Mouse (Mus musculus) midbrain, embryonic 11.5 days (tissue): ENCODE measurements around the gene Osbpl3. TPM values are rescaled to one million over a fixed set of nuclear protein-coding genes. Genes with fewer than 3 reads are reported as not detected.

ENCODE experiments used
- ATAC-seq: fragments of 200-750 bp; cut with Nextera tagmentation; 2 replicates; pipeline ENCODE4 v1.8.0; 2017; ENCODE audit warnings: moderate TSS enrichment, moderate library complexity; ENCODE audit not compliant: low FRiP score
- DNase-seq: peaks from one replicate; pipeline ENCODE4 v3.0.0; 2015; ENCODE audit warnings: low spot score; ENCODE audit errors: missing footprints
- H3K27ac ChIP-seq: fragments of 300-500 bp; sonication (generic); 2 replicates; pipeline ENCODE4 v1.5.1; 2014; ENCODE audit warnings: low read depth, low read length
- H3K27me3 ChIP-seq: fragments of 300-500 bp; sonication (generic); 2 replicates; pipeline ENCODE4 v1.6.1; 2014; ENCODE audit warnings: mild to moderate bottlenecking, low read length, moderate library complexity, mixed read lengths; ENCODE audit not compliant: control insufficient read depth, insufficient read depth
- H3K36me3 ChIP-seq: fragments of 300-500 bp; sonication (generic); 2 replicates; pipeline ENCODE4 v1.6.1; 2014; ENCODE audit warnings: mild to moderate bottlenecking, low read length, moderate library complexity, mixed read lengths; ENCODE audit not compliant: control insufficient read depth, insufficient read depth
- H3K4me1 ChIP-seq: fragments of 300-500 bp; sonication (generic); 2 replicates; pipeline ENCODE4 v1.6.1; 2014; ENCODE audit warnings: low read length; ENCODE audit not compliant: control insufficient read depth, insufficient read depth
- H3K4me2 ChIP-seq: fragments of 300-500 bp; sonication (generic); 2 replicates; pipeline ENCODE4 v1.6.1; 2014; ENCODE audit warnings: mild to moderate bottlenecking, moderate library complexity
- H3K4me3 ChIP-seq: fragments of 300-500 bp; sonication (generic); 2 replicates; pipeline ENCODE4 v1.5.1; 2014; ENCODE audit warnings: low read depth, low read length
- H3K9ac ChIP-seq: fragments of 300-500 bp; sonication (generic); 2 replicates; pipeline ENCODE4 v1.6.1; 2014; ENCODE audit warnings: low read length
- H3K9me3 ChIP-seq: fragments of 300-500 bp; sonication (generic); 2 replicates; pipeline ENCODE4 v1.6.1; 2016; ENCODE audit warnings: low read length; ENCODE audit not compliant: control insufficient read depth
- WGBS: fragments of 180-500 bp; shearing (Covaris S2); extraction: QIAGEN DNeasy Blood & Tissue Kit; methylation state at CpG from one replicate; pipeline ENCODE4 v1.1.7; 2014; 5-methylcytosine and 5-hydroxymethylcytosine counted together
- polyA plus RNA-seq: library from polyadenylated mRNA; unstranded; fragments of >200 nt; fragmentation: Nextera tagmentation; extraction: Ambion mirVana; gene quantifications from 2 replicates; pipeline ENCODE4 v1.2.1, GENCODE M21; 2014

The Osbpl3 gene
- polyA plus RNA-seq, 1 experiment from 2014 or later = 7.3 TPM

DNA sequence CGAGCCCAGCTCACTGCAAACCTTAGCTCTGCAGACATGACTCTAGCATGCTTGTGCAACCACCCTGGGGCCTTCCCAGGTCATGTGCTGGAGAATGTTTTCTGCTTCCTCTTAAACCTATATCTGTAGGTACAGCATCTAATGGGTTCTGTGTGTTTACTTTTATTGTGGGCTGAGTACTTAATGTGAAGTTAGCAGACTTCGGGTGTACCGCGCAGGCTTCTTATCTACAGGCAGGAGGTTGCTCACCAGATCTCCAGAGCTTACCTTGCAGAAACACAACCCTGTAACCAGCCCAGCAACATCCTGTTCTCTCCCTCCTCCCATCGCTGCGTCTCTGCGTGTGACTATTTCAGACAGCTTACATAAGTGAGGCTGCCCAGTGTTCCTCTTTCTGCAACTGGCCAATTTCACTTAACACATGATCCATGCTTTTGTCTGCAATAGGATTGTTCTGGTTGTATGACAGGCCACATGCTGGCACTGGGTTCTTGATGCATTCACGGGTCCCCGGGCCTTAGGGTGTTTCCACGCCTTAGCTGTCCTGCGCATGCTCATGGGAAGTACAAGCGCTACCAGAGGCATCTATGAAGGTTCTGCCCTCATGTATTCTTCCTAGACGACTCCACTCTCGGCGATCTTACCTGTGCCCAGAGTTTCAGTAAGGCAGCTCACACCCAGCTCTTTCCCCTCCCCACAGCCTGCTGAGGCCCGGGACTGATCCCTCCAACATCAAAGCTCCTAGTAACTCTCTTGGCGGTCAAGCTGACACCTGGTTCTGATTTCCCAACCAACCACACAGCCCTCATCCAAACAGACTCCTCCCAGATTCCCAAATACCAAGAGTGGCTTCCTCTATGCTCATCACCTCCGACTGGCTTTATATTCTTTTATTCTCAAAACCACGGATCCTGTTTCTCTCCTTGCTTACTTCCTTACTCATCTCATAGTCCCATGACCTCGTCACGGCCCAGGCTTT is 78.0 kb downstream of the Osbpl3 start:
- Histone ChIP-seq H3K9ac (no peak overlapping the region), H3K4me2 (no peak overlapping the region), H3K36me3 (no peaks in the 10 kb centered on the region), H3K27me3 (no peaks in the 10 kb centered on the region), H3K4me1 (no peaks in the 10 kb centered on the region), H3K4me3 (no peak overlapping the region), H3K27ac (no peak overlapping the region), H3K9me3 (no peaks in the 10 kb centered on the region)
- WGBS = 81% methylated on average over 21 of the region's 21 CpGs
- DNase-seq (no peak), ATAC-seq (no peak)

DNA sequence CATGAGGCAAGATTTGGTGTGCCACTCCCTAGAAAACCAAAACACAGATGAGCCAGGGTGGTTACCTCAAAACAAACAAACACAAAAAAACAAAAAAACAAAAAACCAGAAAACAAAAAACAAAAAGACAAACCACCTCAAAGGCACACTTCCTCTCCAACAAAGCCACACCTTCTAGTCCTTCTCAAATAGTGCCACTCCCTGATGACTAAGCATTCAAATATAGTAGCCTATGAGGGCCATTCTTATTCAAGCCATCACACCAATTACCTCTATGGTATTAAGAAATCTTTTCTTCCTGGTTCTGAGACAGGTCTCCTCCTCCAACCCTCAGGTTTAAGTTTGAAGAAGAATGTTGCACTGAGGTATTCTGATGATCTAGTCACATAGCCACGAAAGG is 79.3 kb downstream of the Osbpl3 start:
- H3K4me3 ChIP-seq = no peak overlapping the region
- WGBS = 98% methylated on average over 1 of the region's 1 CpGs
- no peaks in the 10 kb centered on the region for H3K9me3 ChIP-seq
- no peak for DNase-seq
- no peak for ATAC-seq
- no peak overlapping the region for H3K27ac ChIP-seq
- H3K36me3 ChIP-seq = no peaks in the 10 kb centered on the region
- no peak overlapping the region for H3K4me2 ChIP-seq
- H3K27me3 ChIP-seq = no peaks in the 10 kb centered on the region
- no peaks in the 10 kb centered on the region for H3K4me1 ChIP-seq
- H3K9ac ChIP-seq = no peak overlapping the region

DNA sequence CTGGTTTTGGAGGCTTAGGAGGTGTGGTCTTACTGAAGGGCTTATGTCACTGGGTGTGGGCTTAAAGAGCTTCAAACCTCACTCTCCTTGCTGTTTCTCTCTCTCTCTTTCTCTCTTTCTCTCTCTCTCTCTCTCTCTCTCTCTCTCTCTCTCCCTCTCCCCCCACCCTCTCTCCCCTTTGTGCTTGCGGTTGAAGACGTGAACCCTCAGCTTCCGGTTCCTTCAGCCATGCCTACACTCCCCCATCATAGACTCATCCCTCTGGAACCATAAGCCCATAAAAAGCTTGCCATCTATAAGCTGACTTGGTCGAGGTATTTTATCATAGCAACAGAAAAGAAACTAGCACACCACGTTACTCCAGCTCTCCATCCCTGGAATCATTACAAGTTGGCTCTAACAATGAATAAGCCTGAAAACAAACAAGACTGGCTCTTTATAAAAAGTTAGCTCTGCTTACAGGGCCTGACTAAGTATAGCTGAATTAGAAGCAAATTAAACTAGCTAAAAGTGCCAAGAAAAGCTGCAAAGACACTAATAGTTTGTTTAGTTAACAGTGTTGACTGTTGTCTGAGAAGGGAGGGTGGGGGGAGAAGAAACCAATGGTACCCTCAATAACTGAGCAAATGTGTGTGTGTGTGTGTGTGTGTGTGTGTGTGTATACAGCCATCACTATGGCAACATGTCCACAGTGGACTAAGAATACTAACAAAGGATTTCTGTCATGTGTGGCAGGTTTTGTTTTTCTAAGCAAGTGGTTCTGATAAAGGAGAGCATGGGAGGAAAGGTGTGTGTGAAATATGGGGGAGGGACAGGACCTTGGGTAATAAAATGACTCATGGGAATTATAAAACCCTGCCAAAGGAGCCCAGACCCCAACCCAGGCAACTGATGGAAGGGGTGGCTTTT is 83.2 kb downstream of the Osbpl3 start:
- H3K27ac ChIP-seq = no peak overlapping the region
- H3K27me3 ChIP-seq = no peaks in the 10 kb centered on the region
- H3K4me1 ChIP-seq = no peaks in the 10 kb centered on the region
- DNase-seq = no peak
- 67% methylated on average over 5 of the region's 5 CpGs for WGBS
- H3K9ac ChIP-seq = no peak overlapping the region
- H3K4me3 ChIP-seq = no peak overlapping the region
- ATAC-seq = peak; percentile 59; the same call in 1 of the 2 replicates
- no peaks in the 10 kb centered on the region for H3K36me3 ChIP-seq
- H3K4me2 ChIP-seq = no peak overlapping the region
- H3K9me3 ChIP-seq = no peaks in the 10 kb centered on the region

DNA sequence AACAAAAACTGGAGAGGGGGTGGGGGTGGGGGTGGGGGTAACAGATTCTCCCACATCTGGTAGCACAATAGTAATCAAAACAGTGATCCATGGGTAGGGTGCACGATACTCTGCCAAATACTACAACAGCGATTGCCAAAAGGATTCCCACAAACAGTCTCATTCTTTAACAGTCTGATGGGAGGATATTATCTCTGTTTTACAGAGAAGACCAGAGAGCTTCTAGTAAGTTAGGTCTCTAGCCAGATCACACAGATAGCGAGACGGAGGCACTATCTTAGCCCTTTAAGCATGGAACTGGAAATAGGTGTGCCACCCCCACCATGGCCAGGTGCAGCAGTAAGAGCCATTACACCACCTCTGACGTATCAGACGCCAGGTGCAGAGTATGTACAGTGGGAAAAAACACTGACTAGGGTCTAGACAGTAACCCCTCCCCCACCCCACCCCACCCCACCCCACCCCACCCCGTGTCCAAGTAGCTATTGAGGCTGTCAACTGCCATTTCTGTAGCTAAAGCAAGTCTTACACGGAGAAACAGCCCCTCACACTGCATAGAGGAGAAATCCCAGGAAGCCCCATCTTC is 84.4 kb downstream of the Osbpl3 start:
- no peaks in the 10 kb centered on the region for H3K36me3 ChIP-seq
- 92% methylated on average over 8 of the region's 8 CpGs for WGBS
- ATAC-seq (no peak), DNase-seq (no peak)
- no peak overlapping the region for H3K4me2 ChIP-seq
- H3K27ac ChIP-seq = no peak overlapping the region
- no peak overlapping the region for H3K9ac ChIP-seq
- H3K27me3 ChIP-seq = no peaks in the 10 kb centered on the region
- no peak overlapping the region for H3K4me3 ChIP-seq
- H3K9me3 ChIP-seq = no peaks in the 10 kb centered on the region
- H3K4me1 ChIP-seq = no peaks in the 10 kb centered on the region

DNA sequence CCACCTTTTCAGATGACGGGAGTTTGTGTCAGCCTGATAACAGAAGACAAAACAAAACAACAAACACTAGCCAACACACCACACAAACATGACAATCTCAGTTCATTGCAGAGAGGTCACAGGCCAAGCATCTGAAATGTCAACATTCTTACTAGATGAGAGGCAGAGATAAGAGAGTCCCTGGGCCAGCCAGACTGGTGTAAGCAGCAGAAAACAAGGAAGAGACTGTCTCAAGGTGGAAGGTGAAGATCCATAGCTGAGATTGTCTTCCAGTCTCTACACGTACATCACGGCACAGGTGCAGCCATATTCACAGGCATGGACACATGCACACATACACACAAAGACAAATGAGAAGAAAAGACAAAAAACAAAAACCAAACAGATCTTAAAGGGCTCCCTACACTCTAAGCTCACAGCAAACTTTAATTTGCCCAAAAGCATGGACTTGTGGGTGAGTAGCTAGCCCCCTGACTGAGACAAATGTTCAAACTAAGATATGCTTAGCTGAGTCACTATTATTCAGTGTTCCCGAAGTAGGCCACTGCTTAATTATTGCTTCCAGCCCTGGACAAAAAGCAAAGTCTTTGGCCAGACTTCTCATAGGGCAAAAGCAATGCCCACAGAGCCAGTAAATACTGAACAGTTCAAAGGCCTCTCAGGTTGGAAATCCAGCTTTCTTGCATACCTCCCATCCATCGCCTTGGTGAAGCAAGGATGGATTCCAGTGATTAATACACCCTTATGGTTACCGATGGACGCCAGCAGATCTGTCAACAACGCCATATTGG is 87.3 kb downstream of the Osbpl3 start:
- 92% methylated on average over 8 of the region's 8 CpGs for WGBS
- Histone ChIP-seq H3K4me3 (no peak overlapping the region), H3K36me3 (no peaks in the 10 kb centered on the region), H3K27me3 (no peaks in the 10 kb centered on the region), H3K27ac (no peak overlapping the region), H3K9me3 (no peaks in the 10 kb centered on the region), H3K4me1 (no peaks in the 10 kb centered on the region), H3K9ac (no peak overlapping the region), H3K4me2 (no peak overlapping the region)
- ATAC-seq (no peak), DNase-seq (no peak)

DNA sequence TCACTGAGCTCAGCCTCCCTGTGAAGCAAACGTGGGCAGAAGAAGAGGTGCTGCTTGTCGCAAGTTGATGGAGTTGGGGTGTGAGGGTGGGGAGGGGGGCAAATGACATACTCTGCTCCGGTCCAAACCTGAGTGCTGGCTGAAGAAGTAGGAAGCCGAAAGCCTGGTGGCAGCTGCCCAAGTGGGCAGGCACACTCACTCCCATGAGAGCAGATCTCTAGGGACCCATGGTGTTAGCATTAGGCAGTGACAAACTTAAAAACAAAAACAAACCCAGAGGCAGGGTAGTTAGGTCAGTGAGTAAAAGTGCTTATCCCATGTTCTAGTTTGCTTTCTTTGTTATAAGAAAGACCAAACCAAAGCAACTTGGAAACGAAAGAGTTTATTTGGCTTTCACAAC is 88.2 kb downstream of the Osbpl3 start:
- H3K9me3 ChIP-seq = no peaks in the 10 kb centered on the region
- no peak overlapping the region for H3K4me3 ChIP-seq
- no peak overlapping the region for H3K9ac ChIP-seq
- no peaks in the 10 kb centered on the region for H3K27me3 ChIP-seq
- DNase-seq (no peak), ATAC-seq (no peak)
- WGBS = 88% methylated on average over 5 of the region's 5 CpGs
- H3K36me3 ChIP-seq = no peaks in the 10 kb centered on the region
- no peak overlapping the region for H3K4me2 ChIP-seq
- H3K4me1 ChIP-seq = no peaks in the 10 kb centered on the region
- H3K27ac ChIP-seq = no peak overlapping the region

DNA sequence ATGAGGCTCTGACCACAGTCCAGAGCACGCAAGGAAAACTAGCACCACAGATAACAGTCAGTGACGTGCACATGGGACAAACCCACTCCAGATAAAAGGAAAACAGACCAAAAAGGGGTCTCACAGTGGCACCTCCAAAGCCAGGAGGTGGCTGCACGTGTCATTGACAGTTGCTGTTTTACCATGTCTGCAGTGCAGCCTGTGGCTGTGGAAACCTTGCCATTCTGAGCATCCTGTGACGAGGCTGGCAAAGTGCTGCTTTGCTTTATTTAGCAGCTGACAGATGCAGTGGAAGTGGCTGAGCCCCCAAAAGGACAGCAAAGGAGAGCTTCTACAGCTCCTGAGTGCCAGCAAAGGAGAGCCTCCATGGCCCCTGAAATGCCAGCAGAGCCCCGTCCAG is 89.3 kb downstream of the Osbpl3 start:
- H3K4me1 ChIP-seq = no peaks in the 10 kb centered on the region
- H3K27me3 ChIP-seq = no peaks in the 10 kb centered on the region
- DNase-seq (no peak), ATAC-seq (no peak)
- no peak overlapping the region for H3K4me2 ChIP-seq
- H3K36me3 ChIP-seq = no peaks in the 10 kb centered on the region
- 94% methylated on average over 5 of the region's 5 CpGs for WGBS
- no peaks in the 10 kb centered on the region for H3K9me3 ChIP-seq
- no peak overlapping the region for H3K27ac ChIP-seq
- no peak overlapping the region for H3K4me3 ChIP-seq
- no peak overlapping the region for H3K9ac ChIP-seq

DNA sequence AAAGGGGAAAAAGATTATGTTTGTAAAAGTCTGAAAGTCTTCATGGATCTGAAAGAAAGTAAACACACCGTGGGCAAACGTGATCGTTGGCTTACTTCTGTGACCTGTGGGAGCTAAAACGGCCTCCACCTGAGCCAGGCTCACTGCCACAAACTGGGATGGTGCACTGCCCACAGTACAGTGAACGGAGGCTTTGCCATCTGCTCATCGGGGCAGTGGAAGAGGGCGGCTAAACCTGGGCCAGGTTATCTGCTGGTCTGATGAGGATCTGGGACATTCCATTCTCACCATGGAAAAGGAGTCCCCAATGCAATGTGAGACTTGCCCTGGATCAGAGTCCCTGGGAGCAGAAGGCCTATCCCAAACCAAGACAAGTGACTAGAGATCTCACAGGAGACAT is 89.7 kb downstream of the Osbpl3 start:
- no peaks in the 10 kb centered on the region for H3K9me3 ChIP-seq
- WGBS = 95% methylated on average over 7 of the region's 7 CpGs
- H3K27me3 ChIP-seq = no peaks in the 10 kb centered on the region
- no peaks in the 10 kb centered on the region for H3K4me1 ChIP-seq
- no peak for DNase-seq
- H3K4me3 ChIP-seq = no peak overlapping the region
- ATAC-seq = no peak
- no peak overlapping the region for H3K4me2 ChIP-seq
- H3K9ac ChIP-seq = no peak overlapping the region
- H3K27ac ChIP-seq = no peak overlapping the region
- no peaks in the 10 kb centered on the region for H3K36me3 ChIP-seq
